Mouse (Mus musculus) midbrain, embryonic 13.5 days (tissue): Measurements from ENCODE around the gene Hist2h4. TPM values are rescaled to one million over a fixed set of nuclear protein-coding genes. Genes with fewer than 3 reads are reported as not detected.
A peak's percentile ranks its signal among the peaks of the same experiment; 100 is the strongest.
"Not testable (repeated sequence)": the region's sequence is repeated elsewhere in the genome, so short reads cannot be mapped to it uniquely, and the experiment has no call there.

Source experiments
- ATAC-seq: fragments of 200-750 bp; cut with Nextera tagmentation; 2 replicates; pipeline ENCODE4 v1.8.0; 2017; ENCODE audit warnings: mild to moderate bottlenecking, moderate TSS enrichment, moderate library complexity
- H3K27ac ChIP-seq: fragments of 300-500 bp; sonication (generic); 2 replicates; pipeline ENCODE4 v1.5.1; 2015; ENCODE audit warnings: inconsistent platforms, mild to moderate bottlenecking, moderate library complexity
- H3K27me3 ChIP-seq: fragments of 300-500 bp; sonication (generic); 2 replicates; pipeline ENCODE4 v1.6.1; 2015; ENCODE audit warnings: mild to moderate bottlenecking, inconsistent platforms
- H3K36me3 ChIP-seq: fragments of 300-500 bp; sonication (generic); 2 replicates; pipeline ENCODE4 v1.6.1; 2015; ENCODE audit warnings: mild to moderate bottlenecking, inconsistent platforms
- H3K4me1 ChIP-seq: fragments of 300-500 bp; sonication (generic); replicated peaks from 2 replicates; pipeline ENCODE4 v1.6.1; 2015; ENCODE audit warnings: inconsistent platforms
- H3K4me2 ChIP-seq: fragments of 300-500 bp; sonication (generic); replicated peaks from 2 replicates; pipeline ENCODE4 v1.6.1; 2015; ENCODE audit warnings: moderate library complexity, mild to moderate bottlenecking, inconsistent platforms
- H3K4me3 ChIP-seq: fragments of 300-500 bp; sonication (generic); replicated peaks from 2 replicates; pipeline ENCODE4 v1.5.1; 2015; ENCODE audit warnings: mild to moderate bottlenecking, inconsistent platforms
- H3K9ac ChIP-seq: fragments of 300-500 bp; sonication (generic); replicated peaks from 2 replicates; pipeline ENCODE4 v1.6.1; 2015; ENCODE audit warnings: mild to moderate bottlenecking, inconsistent platforms
- H3K9me3 ChIP-seq: fragments of 300-500 bp; sonication (generic); 2 replicates; pipeline ENCODE4 v1.6.1; 2016; ENCODE audit warnings: mild to moderate bottlenecking, inconsistent platforms
- WGBS: fragments of 180-500 bp; shearing (Covaris S2); methylation state at CpG from one replicate; pipeline ENCODE4 v1.1.7; 2015; 5-methylcytosine and 5-hydroxymethylcytosine counted together
- polyA plus RNA-seq: library from polyadenylated mRNA; unstranded; fragments of >200 nt; fragmentation: Nextera tagmentation; extraction: Ambion mirVana; gene quantifications from 2 replicates; pipeline ENCODE4 v1.2.1, GENCODE M21; 2015

Gene Hist2h4
- polyA plus RNA-seq, 1 experiment from 2014 or later, result 11.1 TPM

DNA sequence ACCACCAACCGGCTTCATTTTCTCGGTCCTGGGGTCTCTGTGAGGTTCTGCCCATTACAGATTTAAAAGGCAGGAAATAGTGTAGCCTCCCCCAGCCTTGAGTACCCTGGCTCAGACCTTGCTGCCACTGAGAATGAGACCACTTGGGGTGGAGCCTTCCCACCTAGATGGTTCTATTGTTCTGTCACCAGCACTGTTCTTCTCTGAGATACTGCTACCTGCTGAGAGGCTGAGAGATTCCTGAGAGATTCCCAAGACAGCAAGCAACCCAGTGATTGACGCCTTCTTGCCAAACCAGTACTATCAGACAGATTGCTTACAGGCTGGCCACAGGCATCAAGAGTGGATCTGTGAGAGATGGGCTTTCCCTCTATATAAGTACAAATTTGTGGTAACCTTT lies 26.1 kb upstream of the Hist2h4 start:
- H3K27me3 ChIP-seq, result peaks cover 17% of the 10 kb centered on the region
- no peaks in the 10 kb centered on the region for H3K9me3 ChIP-seq
- no peaks in the 10 kb centered on the region for H3K36me3 ChIP-seq
- H3K4me3 ChIP-seq, result no peak overlapping the region
- ATAC-seq, result no peak
- WGBS, result 70% methylated on average over 3 of the region's 3 CpGs
- no peaks in the 10 kb centered on the region for H3K4me1 ChIP-seq
- no peak overlapping the region for H3K9ac ChIP-seq
- H3K4me2 ChIP-seq, result no peak overlapping the region
- H3K27ac ChIP-seq, result no peak overlapping the region

GRCm38 (mm10) chr3:96287334-96287733 lies 24.2 kb upstream of the Hist2h4 start:
- H3K9ac ChIP-seq, H3K4me3 ChIP-seq, H3K36me3 ChIP-seq, H3K4me2 ChIP-seq, H3K9me3 ChIP-seq, ATAC-seq, H3K27ac ChIP-seq, H3K4me1 ChIP-seq: not testable (repeated sequence)
- H3K27me3 ChIP-seq, result peaks cover 35% of the 10 kb centered on the region
- whole genome bisulfite sequencing, result 91% methylated on average over 11 of the region's 11 CpGs

- Histone ChIP-seq H3K4me3 (no peak overlapping the region), H3K36me3 (no peaks in the 10 kb centered on the region), H3K9me3 (no peaks in the 10 kb centered on the region), H3K4me2 (no peak overlapping the region), H3K27ac (no peak overlapping the region), H3K9ac (no peak overlapping the region), H3K4me1 (no peaks in the 10 kb centered on the region), H3K27me3 (peaks cover 51% of the 10 kb centered on the region)
- 27% methylated on average over 4 of the region's 4 CpGs for WGBS
- ATAC-seq, result no peak
These were observed 21.3 kb upstream of the Hist2h4 start for GRCm38 (mm10) chr3:96284457-96284856.

- WGBS, result 56% methylated on average over 6 of the region's 6 CpGs
- Histone ChIP-seq H3K4me2 (no peak overlapping the region), H3K9ac (peak overlapping the region; percentile 4; the same call in 1 of the 2 replicates), H3K27me3 (peaks cover 54% of the 10 kb centered on the region), H3K4me1 (peaks cover 9% of the 10 kb centered on the region), H3K36me3 (no peaks in the 10 kb centered on the region), H3K4me3 (no peak overlapping the region), H3K27ac (no peak overlapping the region), H3K9me3 (no peaks in the 10 kb centered on the region)
- ATAC-seq, result no peak
These were observed 17.5 kb upstream of the Hist2h4 start for GRCm38 (mm10) chr3:96280660-96281059.

DNA sequence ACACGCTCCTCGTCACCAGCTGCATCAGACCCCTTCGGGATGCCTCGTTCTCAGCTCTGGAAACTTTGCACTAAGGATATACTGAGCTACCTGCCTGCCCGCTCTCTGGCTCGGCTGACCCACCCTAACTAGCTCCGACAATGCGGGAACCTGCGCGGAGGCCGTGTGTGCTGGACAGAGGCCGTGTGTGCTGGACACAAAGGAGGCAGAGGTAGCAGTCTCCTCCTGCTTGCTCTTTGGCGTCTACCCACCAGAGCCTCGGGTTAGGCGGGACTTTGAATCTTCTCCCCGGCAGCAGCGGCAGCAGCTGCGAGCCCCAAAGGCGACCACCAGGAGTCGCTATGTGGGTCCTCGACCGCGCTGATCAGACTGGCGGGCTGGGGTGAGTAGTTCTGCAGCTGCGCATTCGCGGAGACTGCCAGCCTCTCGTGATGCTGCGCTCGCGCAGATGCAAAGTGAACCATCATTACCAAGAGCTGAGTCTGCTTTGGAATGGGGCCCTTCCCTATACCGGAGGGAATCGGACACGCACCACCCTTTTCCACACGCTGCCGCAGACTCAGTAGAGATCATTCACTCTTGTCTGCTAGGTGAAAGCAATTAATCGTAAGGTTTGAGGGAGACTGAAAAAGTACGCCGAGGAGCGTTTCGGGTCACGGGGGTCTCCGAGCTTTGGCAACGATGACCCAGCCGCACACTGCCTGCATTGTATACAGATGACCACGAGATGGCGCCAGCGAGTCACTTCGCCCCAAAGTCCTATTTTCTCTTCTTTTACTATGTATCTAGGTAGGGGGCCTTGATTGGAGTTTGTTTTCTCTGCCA lies 14.9 kb upstream of the Hist2h4 start:
- peak overlapping the region; percentile 82 for H3K27ac ChIP-seq
- peak overlapping the region; percentile 66 for H3K4me2 ChIP-seq
- no peaks in the 10 kb centered on the region for H3K9me3 ChIP-seq
- H3K4me1 ChIP-seq, result peaks cover 9% of the 10 kb centered on the region
- H3K36me3 ChIP-seq, result no peaks in the 10 kb centered on the region
- peak overlapping the region; percentile 44 for H3K4me3 ChIP-seq
- H3K27me3 ChIP-seq, result peaks cover 29% of the 10 kb centered on the region
- WGBS, result under 1% methylated on average over 49 of the region's 49 CpGs
- H3K9ac ChIP-seq, result peak overlapping the region; percentile 69
- peak; percentile 99 for ATAC-seq

DNA sequence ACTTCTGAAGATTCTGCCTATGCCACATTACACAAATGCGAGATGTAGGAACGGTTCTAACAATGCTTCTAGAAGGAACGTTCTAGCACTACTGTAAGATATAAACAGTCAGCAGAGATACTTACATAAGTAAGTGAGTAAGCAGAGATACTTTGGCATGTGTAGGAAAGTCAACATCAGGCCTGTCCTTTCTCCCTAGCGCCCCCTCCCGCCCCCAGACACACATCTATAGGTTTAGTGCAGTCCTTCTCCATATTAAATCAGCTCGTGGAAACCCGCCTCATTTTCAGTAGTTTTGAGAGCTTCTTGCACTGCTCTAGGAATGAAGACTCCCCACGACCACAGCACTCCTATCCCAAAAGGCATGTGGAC lies 14.3 kb upstream of the Hist2h4 start:
- no peak; the same call in 1 of the 2 replicates for ATAC-seq
- H3K27me3 ChIP-seq, result peaks cover 23% of the 10 kb centered on the region
- H3K36me3 ChIP-seq, result no peaks in the 10 kb centered on the region
- peaks cover 9% of the 10 kb centered on the region for H3K4me1 ChIP-seq
- H3K4me2 ChIP-seq, result peak overlapping the region; percentile 66
- 16% methylated on average over 8 of the region's 8 CpGs for WGBS
- peak overlapping the region; percentile 69 for H3K9ac ChIP-seq
- no peaks in the 10 kb centered on the region for H3K9me3 ChIP-seq
- peak overlapping the region; percentile 82 for H3K27ac ChIP-seq
- peak overlapping the region; percentile 44 for H3K4me3 ChIP-seq

DNA sequence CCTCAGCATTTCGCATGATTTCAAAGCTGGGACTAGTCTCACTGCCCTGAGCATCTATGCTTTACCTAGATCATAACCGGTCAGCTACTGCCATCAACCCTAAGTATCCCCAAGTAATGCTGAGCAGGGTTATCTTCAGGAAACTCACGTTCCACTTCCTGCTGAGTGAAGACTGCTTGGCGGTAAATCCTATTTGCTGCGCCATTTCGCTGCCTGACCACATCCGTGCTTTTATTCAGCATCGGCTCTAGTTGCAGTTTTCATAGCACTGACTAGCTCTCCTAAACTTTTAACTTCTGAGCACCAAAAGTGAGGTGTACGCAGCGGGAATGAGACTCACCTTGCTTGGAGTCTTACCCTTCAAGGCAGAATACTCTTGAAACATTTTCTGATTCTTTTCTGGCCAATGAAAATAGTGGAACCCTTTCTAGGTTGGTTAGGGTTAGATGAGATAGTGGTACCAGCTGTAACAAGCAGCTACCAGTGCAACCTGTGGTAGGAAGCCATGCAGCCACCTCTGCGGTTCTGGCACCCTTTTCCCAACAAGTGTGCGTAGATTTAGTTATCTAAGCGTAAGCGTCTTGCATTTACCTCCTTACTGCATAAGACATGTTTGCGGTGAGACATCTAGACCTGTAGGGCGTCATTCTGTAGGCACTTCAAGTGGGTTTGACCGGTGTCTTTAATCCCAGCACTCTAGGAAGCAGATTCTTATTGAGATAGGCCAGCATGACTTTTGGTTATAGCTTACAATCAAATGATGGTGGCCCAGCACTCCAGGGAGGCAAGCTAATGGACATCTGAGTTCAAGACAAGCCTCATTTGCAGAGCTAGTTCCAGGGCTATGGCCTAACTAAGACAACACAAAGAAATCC lies 10.7 kb upstream of the Hist2h4 start:
- no peak overlapping the region for H3K4me3 ChIP-seq
- ATAC-seq, result no peak
- no peak overlapping the region for H3K9ac ChIP-seq
- no peaks in the 10 kb centered on the region for H3K36me3 ChIP-seq
- no peak overlapping the region for H3K27ac ChIP-seq
- H3K9me3 ChIP-seq, result no peaks in the 10 kb centered on the region
- H3K4me1 ChIP-seq, result peaks cover 15% of the 10 kb centered on the region
- H3K27me3 ChIP-seq, result peaks cover 7% of the 10 kb centered on the region; the same call in 1 of the 2 replicates
- WGBS, result 89% methylated on average over 17 of the region's 17 CpGs
- no peak overlapping the region for H3K4me2 ChIP-seq

DNA sequence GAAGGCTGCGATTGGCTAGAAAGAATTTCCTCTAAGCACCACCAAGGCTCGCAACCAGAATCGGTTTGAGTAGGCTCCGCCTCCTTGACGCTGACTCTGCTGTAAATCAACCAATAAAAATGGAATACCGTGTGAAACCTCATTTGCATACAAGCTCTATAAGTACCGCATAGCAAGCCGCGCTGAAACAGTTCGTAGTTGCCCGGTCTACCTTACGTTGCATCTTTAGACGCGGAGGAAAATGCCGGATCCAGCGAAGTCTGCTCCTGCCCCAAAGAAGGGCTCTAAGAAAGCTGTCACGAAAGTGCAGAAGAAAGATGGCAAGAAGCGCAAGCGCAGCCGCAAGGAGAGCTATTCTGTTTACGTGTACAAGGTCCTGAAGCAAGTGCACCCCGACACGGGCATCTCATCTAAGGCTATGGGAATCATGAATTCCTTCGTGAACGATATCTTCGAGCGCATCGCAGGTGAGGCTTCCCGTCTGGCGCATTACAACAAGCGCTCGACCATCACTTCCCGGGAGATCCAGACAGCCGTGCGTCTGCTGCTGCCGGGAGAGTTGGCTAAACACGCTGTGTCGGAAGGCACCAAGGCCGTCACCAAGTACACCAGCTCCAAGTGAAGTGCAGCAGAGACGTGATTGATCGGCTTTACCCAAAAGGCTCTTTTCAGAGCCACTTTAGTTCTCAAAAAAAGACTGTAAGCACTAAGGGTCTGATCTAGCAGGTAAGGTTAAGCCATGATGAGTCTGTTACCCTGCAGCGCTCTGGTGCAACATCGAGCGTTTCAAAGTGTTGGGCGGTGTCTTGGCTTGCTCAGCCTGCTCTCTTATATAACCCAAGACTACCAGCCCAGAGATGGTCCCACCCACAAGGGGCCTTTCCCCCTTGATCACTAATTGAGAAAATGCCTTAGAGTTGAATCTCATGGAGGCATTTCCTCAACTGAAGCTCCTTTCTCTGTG lies 6.7 kb upstream of the Hist2h4 start, which contains the start of gene Hist2h2bb:
Hist2h2bb (plus strand) TSS at position 242 of the 964 bp plus-strand sequence.
- H3K4me2 ChIP-seq, result peak within 1 kb of the TSS; percentile 77
- H3K4me3 ChIP-seq, result peak within 1 kb of the TSS; percentile 50
- peak; percentile 96 for ATAC-seq
- H3K27me3 ChIP-seq, result no peaks in the 10 kb centered on the region
- H3K9me3 ChIP-seq, result no peaks in the 10 kb centered on the region
- peaks cover 18% of the 10 kb centered on the region for H3K4me1 ChIP-seq
- peak within 1 kb of the TSS; percentile 73 for H3K9ac ChIP-seq
- no peaks in the 10 kb centered on the region for H3K36me3 ChIP-seq
- WGBS, result under 1% methylated on average over 45 of the region's 45 CpGs
- peak within 1 kb of the TSS; percentile 93 for H3K27ac ChIP-seq

GRCm38 (mm10) chr3:96268776-96269378 lies 5.8 kb upstream of the Hist2h4 start:
- ATAC-seq, result peak; percentile 73
- peaks cover 28% of the 10 kb centered on the region for H3K4me1 ChIP-seq
- WGBS, result 0% methylated on average over 13 of the region's 44 CpGs
- peak overlapping the region; percentile 93 for H3K27ac ChIP-seq
- peak overlapping the region; percentile 50 for H3K4me3 ChIP-seq
- not testable (repeated sequence) for H3K27me3 ChIP-seq, H3K9me3 ChIP-seq, H3K36me3 ChIP-seq
- peak overlapping the region; percentile 67 for H3K9ac ChIP-seq
- H3K4me2 ChIP-seq, result peak overlapping the region; percentile 77

GRCm38 (mm10) chr3:96268051-96268775 lies 5.1 kb upstream of the Hist2h4 start, which contains the start of gene Hist2h3b:
Gene Hist2h3b, plus strand, starts transcription at chr3:96268654.
- ATAC-seq, result peak; percentile 57
- peak within 1 kb of the TSS; percentile 93 for H3K27ac ChIP-seq
- peak within 1 kb of the TSS; percentile 67 for H3K9ac ChIP-seq
- H3K4me2 ChIP-seq, result peak within 1 kb of the TSS; percentile 77
- H3K27me3 ChIP-seq, result no peaks in the 10 kb centered on the region
- H3K36me3 ChIP-seq, result no peaks in the 10 kb centered on the region
- peaks cover 32% of the 10 kb centered on the region for H3K4me1 ChIP-seq
- peak within 1 kb of the TSS; percentile 50 for H3K4me3 ChIP-seq
- 24% methylated on average over 30 of the region's 30 CpGs for WGBS
- H3K9me3 ChIP-seq, result no peaks in the 10 kb centered on the region
